Mouse (Mus musculus): ENCODE measurements around the gene Lin28b. TPM values are rescaled to one million over a fixed set of nuclear protein-coding genes. Genes with fewer than 3 reads are reported as not detected.

Gene Lin28b
- polyA plus RNA-seq, 1 experiment from 2014 or later = 52.7 TPM

- WGBS = under 1% methylated on average over 21 of the region's 21 CpGs
- H3K4me1 ChIP-seq = peaks cover 72% of the 10 kb centered on the region
- peaks cover 3% of the 10 kb centered on the region; the same call in 1 of the 2 replicates for H3K36me3 ChIP-seq
- peak overlapping the region; percentile 69 for H3K4me3 ChIP-seq
- no peaks in the 10 kb centered on the region for H3K9me3 ChIP-seq (replicated peaks)
- H3K27ac ChIP-seq (replicated peaks) = peak overlapping the region; percentile 95
- peak; percentile 56 for DNase-seq (ENCODE audit: low spot score)
- no peaks in the 10 kb centered on the region for H3K27me3 ChIP-seq (ENCODE audit: low read depth, poor library complexity, severe bottlenecking)
Observed at GRCm38 (mm10) chr10:45469027-45469996, 16.9 kb downstream of the Lin28b start.

- WGBS = 45% methylated on average over 4 of the region's 4 CpGs
- Histone ChIP-seq H3K27ac (replicated peaks) (peak overlapping the region; percentile 95), H3K4me1 (peaks cover 63% of the 10 kb centered on the region)
Observed at GRCm38 (mm10) chr10:45468180-45468915, 17.8 kb downstream of the Lin28b start.

GRCm38 (mm10) chr10:45458637-45459036 is 27.6 kb downstream of the Lin28b start:
- H3K27me3 ChIP-seq (ENCODE audit: low read depth, poor library complexity, severe bottlenecking) = no peaks in the 10 kb centered on the region
- H3K4me3 ChIP-seq = no peak overlapping the region
- no peak for DNase-seq (ENCODE audit: low spot score)
- WGBS = 11% methylated on average over 2 of the region's 2 CpGs
- peaks cover 49% of the 10 kb centered on the region for H3K4me1 ChIP-seq
- H3K36me3 ChIP-seq = peaks cover 9% of the 10 kb centered on the region
- no peaks in the 10 kb centered on the region for H3K9me3 ChIP-seq (replicated peaks)
- H3K27ac ChIP-seq (replicated peaks) = peak overlapping the region; percentile 49; the same call in 1 of the 2 replicates

More at GRCm38 (mm10) chr10:45468180-45468915, 17.8 kb downstream of the Lin28b start:
- no peaks in the 10 kb centered on the region for H3K9me3 ChIP-seq (replicated peaks)
- no peak for DNase-seq (ENCODE audit: low spot score)
- peaks cover 7% of the 10 kb centered on the region; the same call in 1 of the 2 replicates for H3K36me3 ChIP-seq
- H3K27me3 ChIP-seq (ENCODE audit: low read depth, poor library complexity, severe bottlenecking) = no peaks in the 10 kb centered on the region
- H3K4me3 ChIP-seq = peak overlapping the region; percentile 69

GRCm38 (mm10) chr10:45458074-45458473 is 28.1 kb downstream of the Lin28b start:
- WGBS = 3% methylated on average over 2 of the region's 2 CpGs
- no peak for DNase-seq (ENCODE audit: low spot score)

GRCm38 (mm10) chr10:45446625-45447024 is 39.6 kb downstream of the Lin28b start:
- peaks cover 38% of the 10 kb centered on the region for H3K4me1 ChIP-seq
- peaks cover 13% of the 10 kb centered on the region for H3K36me3 ChIP-seq
- H3K9me3 ChIP-seq (replicated peaks) = no peaks in the 10 kb centered on the region
- H3K27me3 ChIP-seq (ENCODE audit: low read depth, poor library complexity, severe bottlenecking) = no peaks in the 10 kb centered on the region
- no peak for DNase-seq (ENCODE audit: low spot score)
- H3K27ac ChIP-seq (replicated peaks) = peak overlapping the region; percentile 83
- H3K4me3 ChIP-seq = peak overlapping the region; percentile 39

More at GRCm38 (mm10) chr10:45458074-45458473, 28.1 kb downstream of the Lin28b start:
- Histone ChIP-seq H3K36me3 (peaks cover 5% of the 10 kb centered on the region), H3K4me1 (peaks cover 49% of the 10 kb centered on the region), H3K9me3 (replicated peaks) (no peaks in the 10 kb centered on the region), H3K4me3 (no peak overlapping the region), H3K27ac (replicated peaks) (0 out of 2 replicates have a peak overlapping the region, but pooled peaks have one; percentile 23), H3K27me3 (ENCODE audit: low read depth, poor library complexity, severe bottlenecking) (no peaks in the 10 kb centered on the region)

- H3K4me3 ChIP-seq = peak overlapping the region; percentile 39
- no peaks in the 10 kb centered on the region for H3K27me3 ChIP-seq (ENCODE audit: low read depth, poor library complexity, severe bottlenecking)
- peak overlapping the region; percentile 83 for H3K27ac ChIP-seq (replicated peaks)
- H3K9me3 ChIP-seq (replicated peaks) = no peaks in the 10 kb centered on the region
- H3K36me3 ChIP-seq = peaks cover 9% of the 10 kb centered on the region
- 2% methylated on average over 8 of the region's 8 CpGs for WGBS
- peaks cover 38% of the 10 kb centered on the region for H3K4me1 ChIP-seq
- peak; percentile 38 for DNase-seq (ENCODE audit: low spot score)
Observed at GRCm38 (mm10) chr10:45446215-45446614, 40.0 kb downstream of the Lin28b start.

GRCm38 (mm10) chr10:45422372-45422771 is 63.8 kb downstream of the Lin28b start:
- Histone ChIP-seq H3K27ac (replicated peaks) (peak overlapping the region; percentile 74), H3K9me3 (replicated peaks) (no peaks in the 10 kb centered on the region), H3K36me3 (peaks cover 30% of the 10 kb centered on the region), H3K27me3 (ENCODE audit: low read depth, poor library complexity, severe bottlenecking) (no peaks in the 10 kb centered on the region), H3K4me3 (no peak overlapping the region), H3K4me1 (peaks cover 29% of the 10 kb centered on the region)
- 82% methylated on average over 1 of the region's 1 CpGs for WGBS
- no peak for DNase-seq (ENCODE audit: low spot score)

GRCm38 (mm10) chr10:45412144-45412543 is 74.1 kb downstream of the Lin28b start:
- no peak for DNase-seq (ENCODE audit: low spot score)
- Histone ChIP-seq H3K9me3 (replicated peaks) (no peaks in the 10 kb centered on the region), H3K27me3 (ENCODE audit: low read depth, poor library complexity, severe bottlenecking) (no peaks in the 10 kb centered on the region), H3K27ac (replicated peaks) (peak overlapping the region; percentile 81), H3K36me3 (peaks cover 28% of the 10 kb centered on the region), H3K4me1 (peaks cover 44% of the 10 kb centered on the region), H3K4me3 (0 out of 2 replicates have a peak overlapping the region, but pooled peaks have one; percentile 14)
- WGBS = 25% methylated on average over 5 of the region's 5 CpGs

- 6% methylated on average over 2 of the region's 2 CpGs for WGBS
Observed at GRCm38 (mm10) chr10:45411741-45412140, 74.5 kb downstream of the Lin28b start.

GRCm38 (mm10) chr10:45410624-45411341 is 75.4 kb downstream of the Lin28b start:
- Histone ChIP-seq H3K4me3 (peak overlapping the region; percentile 9; the same call in 1 of the 2 replicates), H3K4me1 (peaks cover 44% of the 10 kb centered on the region), H3K36me3 (peaks cover 16% of the 10 kb centered on the region), H3K27me3 (ENCODE audit: low read depth, poor library complexity, severe bottlenecking) (no peaks in the 10 kb centered on the region), H3K9me3 (replicated peaks) (no peaks in the 10 kb centered on the region), H3K27ac (replicated peaks) (peak overlapping the region; percentile 81)
- 10% methylated on average over 10 of the region's 10 CpGs for WGBS
- peak; percentile 59 for DNase-seq (ENCODE audit: low spot score)

More at GRCm38 (mm10) chr10:45411741-45412140, 74.5 kb downstream of the Lin28b start:
- Histone ChIP-seq H3K4me1 (peaks cover 44% of the 10 kb centered on the region), H3K27me3 (ENCODE audit: low read depth, poor library complexity, severe bottlenecking) (no peaks in the 10 kb centered on the region), H3K36me3 (peaks cover 26% of the 10 kb centered on the region), H3K9me3 (replicated peaks) (no peaks in the 10 kb centered on the region), H3K27ac (replicated peaks) (peak overlapping the region; percentile 81), H3K4me3 (0 out of 2 replicates have a peak overlapping the region, but pooled peaks have one; percentile 14)
- no peak for DNase-seq (ENCODE audit: low spot score)

GRCm38 (mm10) chr10:45399702-45400243 is 86.4 kb downstream of the Lin28b start:
- Histone ChIP-seq H3K27ac (replicated peaks) (no peak overlapping the region), H3K4me3 (no peak overlapping the region), H3K27me3 (ENCODE audit: low read depth, poor library complexity, severe bottlenecking) (no peaks in the 10 kb centered on the region), H3K9me3 (replicated peaks) (no peaks in the 10 kb centered on the region), H3K36me3 (peaks cover 14% of the 10 kb centered on the region; the same call in 1 of the 2 replicates), H3K4me1 (no peaks in the 10 kb centered on the region)
- DNase-seq (ENCODE audit: low spot score) = no peak
- 88% methylated on average over 7 of the region's 7 CpGs for WGBS

Measured in midbrain, embryonic 10.5 days (tissue).